Mouse (Mus musculus) effector memory CD4-positive, alpha-beta T cell, adult 7 months (primary cell): Measurements from ENCODE around the gene Pmm1. TPM values are rescaled to one million over a fixed set of nuclear protein-coding genes. Genes with fewer than 3 reads are reported as not detected.

Experiments used
- polyA plus RNA-seq: library from polyadenylated mRNA; unstranded; fragments of 100-300 nt; shearing (Covaris generic); gene quantifications from one replicate; pipeline ENCODE4 v1.2.1, GENCODE M21; 2017

The Pmm1 gene
- polyA plus RNA-seq, result 13.0 TPM

GRCm38 (mm10) chr15:81960171-81961077, at the start of gene Pmm1:
Pmm1 (minus strand) TSS chr15:81960930.

GRCm38 (mm10) chr15:81987646-81988045, 26.9 kb upstream of the Pmm1 start, which contains the start of gene Xrcc6:
Xrcc6 (plus strand) TSS chr15:81987835.

GRCm38 (mm10) chr15:81980321-81980720, 19.6 kb upstream of the Pmm1 start, which contains the start of gene 1700029P11Rik:
1700029P11Rik (plus strand) TSS chr15:81980540.

GRCm38 (mm10) chr15:81936679-81937078, 24.1 kb downstream of the Pmm1 start, which contains the start of gene Csdc2:
Csdc2 (plus strand) TSS chr15:81936759.

GRCm38 (mm10) chr15:81925760-81926445, 34.8 kb downstream of the Pmm1 start, which contains the start of gene Polr3h:
Polr3h (minus strand) TSS chr15:81926240.

Other genes with a start within 250 kb of the Pmm1 start
- gene Zc3h7b, start 215.9 kb downstream of the Pmm1 start, polyA plus RNA-seq, result 3.7 TPM
- 68.9 TPM for gene Rangap1, start 215.4 kb downstream of the Pmm1 start, polyA plus RNA-seq
- gene Tef, start 158.5 kb downstream of the Pmm1 start, polyA plus RNA-seq, result 31.5 TPM
- gene Tob2, start 102.1 kb downstream of the Pmm1 start, polyA plus RNA-seq, result 345 TPM
- gene Phf5a, start 89.0 kb downstream of the Pmm1 start, polyA plus RNA-seq, result 63.5 TPM
- gene Aco2, start 88.6 kb downstream of the Pmm1 start, polyA plus RNA-seq, result 114 TPM
- 33.6 TPM for gene Polr3h, start 34.7 kb downstream of the Pmm1 start, polyA plus RNA-seq
- gene Csdc2, start 24.2 kb downstream of the Pmm1 start, polyA plus RNA-seq, result 0.16 TPM
- gene 1700029P11Rik, start 19.6 kb upstream of the Pmm1 start, polyA plus RNA-seq, result not detected
- gene Xrcc6, start 26.9 kb upstream of the Pmm1 start, polyA plus RNA-seq, result 34.0 TPM
- gene Desi1, start 72.9 kb upstream of the Pmm1 start, polyA plus RNA-seq, result 27.2 TPM
- 193 TPM for gene Snu13, start 86.7 kb upstream of the Pmm1 start, polyA plus RNA-seq
- not detected for gene 4930407I10Rik, start 98.2 kb upstream of the Pmm1 start, polyA plus RNA-seq
- 0.13 TPM for gene Mei1, start 109.1 kb upstream of the Pmm1 start, polyA plus RNA-seq
- 32.0 TPM for gene Ccdc134, start 167.0 kb upstream of the Pmm1 start, polyA plus RNA-seq
- gene Srebf2, start 186.3 kb upstream of the Pmm1 start, polyA plus RNA-seq, result 151 TPM